Mouse (Mus musculus): Measurements from ENCODE around the gene Zmynd15.

The Zmynd15 gene

GRCm38 (mm10) chr11:70511825-70512224, 52.6 kb downstream of the Zmynd15 start:
- no peak for TF ChIP-seq GATA4 (IDR thresholded peaks at IDR 0.05; ENCODE audit: insufficient replicate concordance, low read length)

DNA sequence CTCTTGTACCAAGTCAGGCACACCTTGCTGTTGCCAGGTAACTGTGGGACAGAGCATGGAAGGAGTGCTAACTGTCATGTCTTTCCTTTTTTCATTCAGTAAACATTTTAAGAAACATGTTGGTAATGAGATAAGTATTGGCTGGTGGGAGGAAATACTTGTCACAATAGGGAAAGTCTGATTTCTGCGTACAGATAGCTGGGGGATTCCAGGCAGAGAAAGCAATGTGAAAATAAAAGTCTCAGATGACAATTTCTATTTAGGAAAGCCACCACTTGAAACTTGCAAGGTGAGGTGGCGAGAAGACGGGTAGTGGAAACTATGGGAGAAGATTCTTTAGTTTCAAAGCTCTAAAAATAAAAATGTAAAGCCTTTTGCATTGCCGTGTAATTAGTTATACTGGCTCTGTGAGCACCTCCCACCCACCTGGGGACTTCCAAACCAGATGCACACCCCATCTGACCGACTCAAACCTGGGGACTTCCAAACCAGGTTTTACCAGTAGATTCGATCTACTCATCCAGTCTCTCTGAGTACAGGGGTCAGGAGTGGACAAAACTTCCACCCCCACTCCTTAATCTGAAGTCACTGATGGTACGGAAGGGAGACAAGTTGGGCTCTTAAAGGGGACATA, 53.6 kb downstream of the Zmynd15 start:
- TF ChIP-seq GATA4 (IDR thresholded peaks at IDR 0.05; ENCODE audit: insufficient replicate concordance, low read length) = no peak

- no peak for TF ChIP-seq GATA4 (IDR thresholded peaks at IDR 0.05; ENCODE audit: insufficient replicate concordance, low read length)
Measured at GRCm38 (mm10) chr11:70513520-70513919, 54.3 kb downstream of the Zmynd15 start.

DNA sequence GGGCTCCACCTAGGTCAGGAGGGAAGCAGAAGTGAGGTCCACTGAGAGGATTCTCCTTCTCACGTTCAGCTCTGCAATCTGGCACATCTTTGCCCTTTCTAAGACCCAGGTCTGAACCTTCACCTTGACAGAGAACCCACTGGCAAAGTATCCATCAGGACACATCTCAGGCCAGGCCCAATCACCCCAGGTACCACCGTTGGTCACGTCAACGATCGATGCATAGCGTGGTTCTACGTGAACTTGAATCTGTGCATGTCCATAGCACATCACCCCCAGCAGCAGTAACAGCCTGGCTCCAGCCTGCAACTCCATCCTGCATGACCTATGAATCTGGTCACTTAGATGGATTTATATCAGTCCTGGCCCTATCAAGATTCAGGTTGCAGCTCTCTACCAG, 55.1 kb downstream of the Zmynd15 start, which contains the start of gene Vmo1:
Gene Vmo1 (minus strand): TSS at position 329 of the 400 bp plus-strand sequence.
- TF ChIP-seq GATA4 (IDR thresholded peaks at IDR 0.05; ENCODE audit: insufficient replicate concordance, low read length) = no peak

Data from liver, adult (tissue).